Mouse (Mus musculus) urinary bladder, adult 2 months (tissue): ENCODE data around the gene Raph1. TPM values are rescaled to one million over a fixed set of nuclear protein-coding genes. Genes with fewer than 3 reads are reported as not detected.
A peak's percentile ranks its signal among the peaks of the same experiment; 100 is the strongest.

Source experiments
- DNase-seq: peaks from one replicate; pipeline ENCODE4 v3.0.0; 2022; ENCODE audit warnings: low spot score
- polyA plus RNA-seq: library from polyadenylated mRNA; depleted of rRNA; stranded (reverse); fragments of >200 nt; gene quantifications from 2 replicates; pipeline ENCODE4 v1.2.3, GENCODE M21; 2012; rRNA removed

Raph1 gene
- 10.5 and 13.4 TPM in 2 replicates for polyA plus RNA-seq

- peak; percentile 80 for DNase-seq
These were observed at the start of gene Raph1 for GRCm38 (mm10) chr1:60566631-60567311. Gene Raph1 (minus strand): TSS chr1:60567104.

DNA sequence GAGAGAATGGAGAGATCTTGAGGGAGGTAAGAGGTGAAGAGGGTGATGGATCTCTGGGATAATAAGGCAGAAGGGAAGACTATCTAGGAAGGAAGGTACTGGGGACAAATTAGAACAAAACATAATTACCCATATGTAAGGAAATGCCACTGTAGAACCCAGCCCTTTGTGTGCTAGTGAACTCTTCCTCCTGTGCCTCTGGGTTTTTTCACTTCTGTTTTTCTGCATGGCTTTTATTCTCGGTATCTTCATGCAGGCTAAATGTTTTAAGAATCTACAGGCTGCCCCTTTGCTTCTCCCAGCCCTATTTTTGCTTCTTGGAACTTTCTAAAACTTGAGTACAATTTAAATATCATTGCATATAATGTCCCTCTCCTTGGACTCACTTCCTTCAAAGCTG, 48.8 kb upstream of the Raph1 start:
- no peak for DNase-seq

- DNase-seq: no peak
These were observed 48.0 kb upstream of the Raph1 start for GRCm38 (mm10) chr1:60614902-60615301.

- DNase-seq: no peak
These were observed 45.1 kb upstream of the Raph1 start for GRCm38 (mm10) chr1:60611968-60612367.

- no peak for DNase-seq
These were observed 43.7 kb upstream of the Raph1 start for GRCm38 (mm10) chr1:60610631-60611030.

DNA sequence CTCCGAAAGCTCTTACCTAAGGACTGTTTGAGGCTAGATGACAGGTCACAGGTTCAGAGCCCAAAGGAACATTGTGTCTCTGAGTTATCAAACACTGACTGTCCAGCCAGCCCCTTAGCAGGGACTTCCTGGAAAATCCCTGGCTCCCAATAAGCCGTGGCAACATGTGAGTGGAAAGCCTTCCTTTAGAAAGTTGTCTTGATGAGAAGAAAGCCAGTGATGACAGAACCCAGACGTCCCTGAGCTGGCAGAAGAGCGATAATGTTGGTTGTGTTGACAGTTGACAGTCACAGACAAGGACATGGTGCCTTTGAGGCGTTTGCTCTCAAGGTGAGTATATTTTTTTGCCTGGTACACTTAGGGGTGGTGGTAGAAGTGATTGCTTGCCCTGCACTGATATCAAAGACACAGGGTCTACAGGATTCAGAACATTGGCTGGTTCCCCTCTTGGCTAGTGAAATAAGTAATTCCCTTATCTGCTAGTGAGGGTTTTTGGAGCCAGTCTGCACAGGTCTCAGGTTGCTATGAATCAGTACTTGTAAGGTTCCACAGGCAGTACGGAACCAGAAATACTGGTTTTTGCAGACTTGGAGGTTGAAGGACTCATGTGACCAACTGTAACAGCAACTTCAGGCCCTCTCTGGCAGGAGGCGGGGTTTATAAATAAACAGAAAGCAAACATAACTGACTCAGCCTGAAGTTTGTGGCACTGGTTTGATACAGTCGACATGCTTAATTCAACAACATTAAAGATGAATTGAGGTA, 42.3 kb upstream of the Raph1 start:
- DNase-seq: peak; percentile 23

- no peak for DNase-seq
These were observed 37.6 kb upstream of the Raph1 start for GRCm38 (mm10) chr1:60604481-60605021.

- no peak for DNase-seq
These were observed 33.8 kb upstream of the Raph1 start for GRCm38 (mm10) chr1:60600682-60601081.

DNA sequence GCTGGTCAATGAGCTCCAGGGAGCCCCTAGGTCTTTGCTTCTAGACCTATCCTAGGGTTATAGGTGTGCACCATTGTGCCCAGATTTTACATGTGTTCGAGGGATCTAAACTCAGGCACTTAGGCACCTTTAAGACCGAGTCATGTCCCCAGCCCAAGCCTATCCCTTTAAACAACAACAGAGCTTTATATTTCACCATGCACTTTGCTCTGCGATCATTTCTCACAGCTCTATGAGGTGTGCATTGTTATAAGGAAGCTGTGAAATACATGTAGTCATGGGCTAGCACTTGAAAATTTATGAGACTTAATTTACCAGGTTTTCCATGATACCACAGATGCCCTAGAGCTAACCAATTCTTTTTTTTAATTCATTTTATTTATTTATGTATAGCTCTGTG, 33.0 kb upstream of the Raph1 start:
- DNase-seq: no peak

GRCm38 (mm10) chr1:60599013-60599701, 32.3 kb upstream of the Raph1 start:
- no peak for DNase-seq

GRCm38 (mm10) chr1:60596386-60597320, 29.7 kb upstream of the Raph1 start:
- no peak for DNase-seq

DNA sequence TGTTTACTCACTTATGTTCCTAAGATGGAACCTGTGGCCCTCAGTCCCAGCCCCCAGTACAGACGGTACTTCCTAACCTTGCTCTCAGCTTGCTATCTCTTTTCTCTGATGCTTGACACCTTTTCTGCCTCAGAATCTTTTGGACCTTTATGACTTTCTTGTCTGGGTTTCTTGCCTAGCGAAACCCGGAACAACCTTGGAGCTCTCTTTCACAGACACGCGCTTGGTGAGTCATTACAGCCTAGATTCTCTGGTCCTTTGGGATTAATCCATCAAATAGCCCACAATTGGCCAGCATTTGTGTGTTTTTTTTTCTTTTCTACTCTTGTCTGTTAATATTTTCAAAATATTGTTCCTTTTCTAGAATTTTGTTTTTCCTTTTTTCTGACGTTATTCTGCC, 26.2 kb upstream of the Raph1 start:
- DNase-seq: no peak

GRCm38 (mm10) chr1:60588887-60589629, 22.2 kb upstream of the Raph1 start:
- no peak for DNase-seq

DNA sequence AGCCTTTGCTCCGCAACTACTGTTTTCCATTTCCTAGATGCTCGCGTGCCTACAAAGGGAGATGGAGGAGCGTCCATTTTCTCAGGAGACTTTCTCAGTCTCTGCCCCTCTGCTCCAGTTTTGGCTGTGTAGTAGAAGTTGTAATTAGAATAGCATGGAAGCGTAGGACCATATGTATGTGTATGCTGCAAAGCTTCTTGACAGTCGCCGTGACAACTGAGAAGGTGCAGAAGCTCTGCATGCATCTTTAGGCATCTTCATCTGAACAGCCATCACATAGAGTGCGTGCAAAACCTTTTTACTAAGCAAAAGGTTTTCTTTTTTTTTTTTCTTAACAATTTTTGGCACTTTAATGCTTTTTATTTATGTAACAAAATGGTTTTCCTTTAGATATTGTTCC, 14.1 kb upstream of the Raph1 start:
- DNase-seq: no peak

DNA sequence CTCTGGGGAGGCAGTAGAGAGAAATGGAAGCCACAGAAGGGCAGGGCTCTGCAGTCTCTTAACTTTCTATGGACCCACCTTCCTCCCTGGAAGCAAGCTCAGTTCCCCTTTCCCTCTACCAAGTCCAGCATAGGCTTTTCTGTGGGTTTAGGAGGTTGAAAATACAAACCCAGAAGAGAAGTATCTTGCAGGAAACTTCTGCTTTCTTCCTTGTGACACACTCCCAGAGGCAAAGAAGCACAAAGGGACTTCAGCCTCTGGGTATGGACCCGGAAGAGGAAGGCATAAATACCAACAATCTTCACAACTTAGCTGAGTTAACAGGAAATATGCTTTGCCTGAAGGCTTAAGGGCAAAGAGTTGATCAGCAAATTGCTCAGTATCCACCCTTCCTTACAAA, 13.0 kb upstream of the Raph1 start:
- no peak for DNase-seq

GRCm38 (mm10) chr1:60572699-60573098, 5.8 kb upstream of the Raph1 start:
- no peak for DNase-seq

DNA sequence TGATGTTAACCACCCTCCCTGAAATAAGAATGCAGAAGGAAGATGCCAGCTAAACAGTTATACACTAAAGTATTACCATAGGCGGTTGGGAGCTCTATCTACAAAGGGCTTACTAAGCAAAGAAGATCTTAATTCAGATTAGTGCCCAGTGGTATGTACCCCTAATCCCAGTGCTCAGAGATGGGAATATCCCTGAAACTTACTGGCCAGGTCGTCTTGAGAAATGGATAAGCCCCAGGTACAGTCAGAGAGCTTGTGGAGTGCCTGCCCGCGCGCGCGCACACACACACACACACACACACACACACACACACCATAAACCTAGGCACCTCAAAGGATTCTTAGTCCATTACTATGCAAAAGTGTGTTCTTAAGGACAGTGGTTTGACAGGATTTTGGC, 2.8 kb upstream of the Raph1 start:
- no peak for DNase-seq

DNA sequence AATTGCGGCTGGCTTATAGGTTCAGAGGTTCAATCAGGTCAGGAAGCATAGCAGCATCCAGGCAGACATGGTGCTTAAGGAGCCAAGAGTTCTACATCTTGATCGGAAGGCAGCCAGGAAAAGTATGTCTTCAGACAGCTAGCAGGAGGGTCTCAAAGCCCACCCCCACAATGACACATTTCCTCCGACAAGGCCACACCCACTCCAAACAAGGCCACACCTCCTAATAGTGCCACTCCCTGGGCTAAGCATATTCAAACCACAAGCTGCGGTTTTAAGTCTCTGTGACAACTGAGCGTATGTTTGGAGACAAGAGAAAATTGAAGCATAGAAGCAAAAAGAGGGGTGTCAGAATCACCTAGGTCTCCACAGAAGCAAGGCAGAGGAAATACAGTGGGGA, 2.3 kb upstream of the Raph1 start:
- DNase-seq: no peak

GRCm38 (mm10) chr1:60567321-60567720, 417 bp upstream of the Raph1 start:
- DNase-seq: no peak

DNA sequence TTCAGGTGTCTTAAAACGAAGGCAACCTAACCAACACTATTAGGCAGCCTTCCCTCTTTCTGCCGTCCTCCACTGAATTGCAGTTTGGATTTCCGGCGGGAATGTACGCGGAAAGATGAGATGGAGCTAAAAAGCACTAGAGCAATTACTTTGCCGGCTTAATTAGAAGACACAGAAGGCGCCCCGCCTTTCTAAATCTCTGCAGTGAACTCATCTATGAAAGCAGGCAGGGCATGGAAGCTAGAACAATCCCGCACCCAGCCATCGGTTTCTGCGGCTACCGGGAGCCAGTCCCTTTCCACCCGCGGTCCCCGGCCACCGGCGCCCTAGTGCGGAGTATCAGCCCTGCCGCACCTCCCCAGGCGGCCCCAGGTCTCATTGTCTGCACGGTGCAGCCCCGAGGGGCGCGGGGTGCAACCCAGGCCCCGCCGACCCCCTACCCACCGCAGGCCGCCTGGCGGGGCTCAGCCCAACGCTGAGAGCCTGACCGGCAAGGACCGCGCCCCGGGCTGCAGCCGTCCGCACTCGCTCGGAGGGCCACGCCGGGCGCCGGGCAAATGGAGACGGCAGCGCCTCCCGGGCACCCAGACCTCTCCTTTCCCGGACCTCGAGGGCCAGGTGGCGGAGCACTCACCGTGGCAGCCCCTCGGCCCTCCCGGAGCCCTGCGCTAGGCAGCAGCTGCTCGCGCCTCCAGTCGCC, 823 bp downstream of the Raph1 start:
- DNase-seq: peak; percentile 73
